Mouse (Mus musculus) intestine, embryonic 14.5 days (tissue): Measurements from ENCODE around the gene Mtfmt. TPM values are rescaled to one million over a fixed set of nuclear protein-coding genes. Genes with fewer than 3 reads are reported as not detected.

Experiments used
- ATAC-seq: fragments of 200-750 bp; cut with Nextera tagmentation; replicated peaks from 2 replicates; pipeline ENCODE4 v1.8.0; 2017; ENCODE audit warnings: low read depth, moderate number of reproducible peaks, moderate TSS enrichment, moderate library complexity; ENCODE audit not compliant: low FRiP score, low TSS enrichment
- DNase-seq: peaks from one replicate; pipeline ENCODE4 v3.0.0-alpha.2; 2018; ENCODE audit warnings: low spot score
- H3K27ac ChIP-seq: fragments of 300-500 bp; sonication (generic); 2 replicates; pipeline ENCODE4 v1.5.1; 2014; ENCODE audit warnings: low read depth, mild to moderate bottlenecking, control low read depth
- H3K27me3 ChIP-seq: fragments of 300-500 bp; sonication (generic); replicated peaks from 2 replicates; pipeline ENCODE4 v1.6.1; 2014; ENCODE audit warnings: low read length, control low read depth; ENCODE audit not compliant: control insufficient read depth, insufficient read depth
- H3K36me3 ChIP-seq: fragments of 300-500 bp; sonication (generic); 2 replicates; pipeline ENCODE4 v1.6.1; 2014; ENCODE audit warnings: low read length, control low read depth; ENCODE audit not compliant: control insufficient read depth, insufficient read depth
- H3K4me1 ChIP-seq: fragments of 300-500 bp; sonication (generic); replicated peaks from 2 replicates; pipeline ENCODE4 v1.6.1; 2014; ENCODE audit warnings: low read length, control low read depth, mixed read lengths; ENCODE audit not compliant: control insufficient read depth, insufficient read depth
- H3K4me2 ChIP-seq: fragments of 300-500 bp; sonication (generic); 2 replicates; pipeline ENCODE4 v1.6.1; 2014; ENCODE audit warnings: low read length
- H3K4me3 ChIP-seq: fragments of 300-500 bp; sonication (generic); 2 replicates; pipeline ENCODE4 v1.5.1; 2014; ENCODE audit warnings: low read depth, low read length, control low read depth, mixed read lengths
- H3K9ac ChIP-seq: fragments of 300-500 bp; sonication (generic); 2 replicates; pipeline ENCODE4 v1.6.1; 2014; ENCODE audit warnings: mild to moderate bottlenecking, low read length
- H3K9me3 ChIP-seq: fragments of 300-500 bp; sonication (generic); 2 replicates; pipeline ENCODE4 v1.6.1; 2016; ENCODE audit warnings: low read length, control low read depth; ENCODE audit not compliant: control insufficient read depth
- WGBS: fragments of 180-500 bp; shearing (Covaris S2); extraction: QIAGEN DNeasy Blood & Tissue Kit; methylation state at CpG from one replicate; pipeline ENCODE4 v1.1.7; 2014; 5-methylcytosine and 5-hydroxymethylcytosine counted together
- polyA plus RNA-seq: library from polyadenylated mRNA; unstranded; fragments of >200 nt; fragmentation: Nextera tagmentation; extraction: Ambion mirVana; gene quantifications from 2 replicates; pipeline ENCODE4 v1.2.1, GENCODE M21; 2014

Mtfmt gene
- polyA plus RNA-seq, 1 experiment from 2014 or later: 19.5 TPM

DNA sequence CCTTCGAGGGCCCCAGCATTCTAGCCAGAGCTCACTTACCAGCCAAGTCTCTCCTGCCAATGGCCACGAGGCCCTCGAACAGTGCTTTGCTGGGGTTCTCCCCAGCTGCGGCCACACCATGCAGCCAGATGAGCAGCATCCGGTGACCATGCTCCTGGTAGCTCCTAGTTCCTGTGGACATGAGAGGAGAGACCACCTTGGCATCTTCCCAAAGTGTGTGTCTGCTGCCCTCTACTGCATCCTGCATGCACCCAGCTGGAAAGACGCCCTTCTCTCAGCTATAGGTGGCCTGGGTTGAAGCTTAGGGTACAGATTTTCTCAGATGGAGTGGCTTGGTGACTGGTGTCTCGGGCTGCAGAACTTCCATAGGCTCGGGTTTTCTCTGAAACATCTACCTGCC, 66.6 kb downstream of the Mtfmt start:
- Histone ChIP-seq H3K4me3 (no peak overlapping the region), H3K4me2 (no peak overlapping the region), H3K27me3 (no peaks in the 10 kb centered on the region), H3K9ac (no peak overlapping the region), H3K27ac (no peak overlapping the region), H3K36me3 (no peaks in the 10 kb centered on the region), H3K9me3 (no peaks in the 10 kb centered on the region), H3K4me1 (no peaks in the 10 kb centered on the region)
- ATAC-seq (no peak), DNase-seq (no peak)
- 50% methylated on average over 8 of the region's 8 CpGs for WGBS

Other genes starting within 250 kb of the Mtfmt start
- gene Parp16, start 240.4 kb upstream of the Mtfmt start, polyA plus RNA-seq: 8.1 and 9.1 TPM in 2 replicates
- gene Cilp, start 170.6 kb upstream of the Mtfmt start, polyA plus RNA-seq: 1.1 and 2.0 TPM in 2 replicates
- gene Clpx, start 141.5 kb upstream of the Mtfmt start, polyA plus RNA-seq: 42.6 and 47.1 TPM in 2 replicates
- 9.2 and 11.2 TPM in 2 replicates for gene Pdcd7, start 89.7 kb upstream of the Mtfmt start, polyA plus RNA-seq
- 0.13 and 0.39 TPM in 2 replicates for gene Ubap1l, start 74.7 kb upstream of the Mtfmt start, polyA plus RNA-seq
- 0.66 and 1.1 TPM in 2 replicates for gene Kbtbd13, start 44.1 kb upstream of the Mtfmt start, polyA plus RNA-seq
- gene Rasl12, start 37.3 kb upstream of the Mtfmt start, polyA plus RNA-seq: 2.6 and 2.7 TPM in 2 replicates
- gene Slc51b, start 12.8 kb upstream of the Mtfmt start, polyA plus RNA-seq: 0.36 and 0.80 TPM in 2 replicates
- 85.9 and 92.8 TPM in 2 replicates for gene Spg21, start 25.2 kb downstream of the Mtfmt start, polyA plus RNA-seq
- gene Ankdd1a, start 84.4 kb downstream of the Mtfmt start, polyA plus RNA-seq: not detected in 2 replicates
- gene Plekho2, start 144.3 kb downstream of the Mtfmt start, polyA plus RNA-seq: 11.9 and 12.6 TPM in 2 replicates
- 8.1 and 9.9 TPM in 2 replicates for gene Pif1, start 151.4 kb downstream of the Mtfmt start, polyA plus RNA-seq
- 28.2 and 32.3 TPM in 2 replicates for gene Rbpms2, start 193.9 kb downstream of the Mtfmt start, polyA plus RNA-seq
- 166 and 184 TPM in 2 replicates for gene Oaz2, start 232.2 kb downstream of the Mtfmt start, polyA plus RNA-seq